Mouse (Mus musculus): Measurements from ENCODE around the gene B4galt2.

Gene B4galt2

DNA sequence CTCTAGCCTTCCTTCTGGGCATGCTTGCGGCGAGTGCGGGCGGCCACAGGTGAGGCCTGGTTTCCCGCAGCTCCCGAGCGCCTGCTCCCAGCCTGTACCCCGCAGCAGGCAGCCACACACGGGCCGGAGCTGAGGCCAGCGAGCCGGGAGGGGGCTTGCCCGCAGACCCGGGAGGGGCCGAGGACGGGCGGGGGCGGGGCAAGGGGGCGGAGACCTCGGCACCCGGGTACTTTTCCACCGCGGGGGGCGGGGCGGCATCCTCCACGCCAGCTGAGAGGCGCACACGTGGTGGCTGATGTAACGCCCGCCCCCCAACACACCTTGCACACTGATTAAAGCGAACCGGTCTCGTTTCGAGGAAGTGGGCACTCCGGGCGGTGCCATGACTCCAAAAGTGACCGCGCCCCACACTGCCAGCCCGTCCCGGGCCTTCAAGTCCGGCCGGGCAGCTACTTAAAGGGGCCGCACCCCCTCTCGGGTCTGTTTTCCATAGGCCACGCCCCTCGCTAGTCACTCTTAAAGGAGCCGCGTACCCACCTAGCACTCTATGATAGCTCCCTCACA is 47.0 kb downstream of the B4galt2 start:
- DNase-seq (ENCODE audit: low read depth, low spot score), result peak; percentile 94

DNA sequence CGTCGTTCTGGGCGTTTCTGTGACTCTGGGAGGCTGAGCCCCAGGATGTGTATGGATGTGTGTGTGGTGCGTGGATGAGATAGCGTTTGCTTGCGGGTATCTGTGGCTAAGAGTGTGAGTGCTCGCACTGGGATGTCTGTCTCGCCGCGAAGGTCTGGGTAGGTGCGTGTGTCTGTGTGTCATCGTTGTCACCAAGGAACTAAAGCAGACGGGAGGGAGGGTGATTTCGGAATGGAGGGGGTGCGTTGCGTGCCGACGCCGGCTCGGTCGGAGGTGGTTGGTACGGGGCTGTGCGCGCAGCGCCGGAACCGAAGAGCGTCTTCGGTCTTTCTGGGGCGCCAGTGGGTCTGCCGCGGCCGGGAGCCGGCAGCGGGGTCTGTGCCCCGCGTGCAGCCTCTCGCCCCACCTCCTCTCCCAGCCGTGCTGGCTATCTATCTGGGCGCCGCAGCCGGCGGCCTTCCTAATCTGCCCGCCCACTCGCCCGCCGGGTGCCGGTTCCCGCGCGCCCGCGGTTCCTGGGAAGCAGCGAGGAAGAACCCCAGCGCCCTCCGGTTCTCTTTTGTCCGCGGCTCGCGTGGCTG is 47.7 kb downstream of the B4galt2 start:
- DNase-seq (ENCODE audit: low read depth, low spot score), result peak; percentile 66

DNA sequence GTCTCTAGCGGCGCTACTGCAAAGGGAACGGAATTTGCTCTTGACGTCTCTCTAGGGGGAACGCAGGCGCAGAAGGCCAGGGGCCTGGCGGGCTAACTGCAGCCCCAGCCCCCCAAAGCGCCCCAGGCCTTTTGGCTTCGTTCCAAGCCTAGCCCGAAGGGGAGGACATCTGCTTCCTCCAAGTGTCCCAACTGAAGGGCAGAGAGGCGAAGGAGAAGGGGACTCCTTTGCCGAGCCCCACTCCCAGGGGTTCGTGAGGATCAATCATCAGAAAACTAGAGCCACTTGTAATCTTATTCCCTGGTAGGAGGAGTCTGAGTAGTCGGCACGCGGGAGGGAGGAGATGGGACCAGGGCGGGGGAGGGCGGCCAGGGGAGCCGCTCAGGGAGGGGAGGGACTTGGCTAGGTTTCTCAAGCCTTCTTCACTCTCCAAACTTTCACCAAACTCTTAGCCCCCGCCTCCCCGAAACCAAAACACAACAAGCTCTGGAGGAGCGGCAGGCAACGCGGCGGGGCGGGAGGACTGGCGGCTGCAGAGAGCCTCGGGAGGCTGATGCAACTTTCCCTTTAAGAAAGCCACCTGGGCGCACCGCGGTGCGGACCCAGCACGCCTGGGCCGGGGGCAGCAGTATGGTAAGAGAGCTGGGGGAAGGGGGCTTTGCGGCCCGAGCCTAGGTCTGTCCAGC is 48.3 kb downstream of the B4galt2 start:
- peak; percentile 89 for DNase-seq (ENCODE audit: low read depth, low spot score)

- DNase-seq (ENCODE audit: low read depth, low spot score), result no peak
Measured at GRCm38 (mm10) chr4:117834457-117834844, 48.8 kb downstream of the B4galt2 start, which contains the start of gene Slc6a9. Gene Slc6a9 (plus strand): TSS chr4:117834506.

DNA sequence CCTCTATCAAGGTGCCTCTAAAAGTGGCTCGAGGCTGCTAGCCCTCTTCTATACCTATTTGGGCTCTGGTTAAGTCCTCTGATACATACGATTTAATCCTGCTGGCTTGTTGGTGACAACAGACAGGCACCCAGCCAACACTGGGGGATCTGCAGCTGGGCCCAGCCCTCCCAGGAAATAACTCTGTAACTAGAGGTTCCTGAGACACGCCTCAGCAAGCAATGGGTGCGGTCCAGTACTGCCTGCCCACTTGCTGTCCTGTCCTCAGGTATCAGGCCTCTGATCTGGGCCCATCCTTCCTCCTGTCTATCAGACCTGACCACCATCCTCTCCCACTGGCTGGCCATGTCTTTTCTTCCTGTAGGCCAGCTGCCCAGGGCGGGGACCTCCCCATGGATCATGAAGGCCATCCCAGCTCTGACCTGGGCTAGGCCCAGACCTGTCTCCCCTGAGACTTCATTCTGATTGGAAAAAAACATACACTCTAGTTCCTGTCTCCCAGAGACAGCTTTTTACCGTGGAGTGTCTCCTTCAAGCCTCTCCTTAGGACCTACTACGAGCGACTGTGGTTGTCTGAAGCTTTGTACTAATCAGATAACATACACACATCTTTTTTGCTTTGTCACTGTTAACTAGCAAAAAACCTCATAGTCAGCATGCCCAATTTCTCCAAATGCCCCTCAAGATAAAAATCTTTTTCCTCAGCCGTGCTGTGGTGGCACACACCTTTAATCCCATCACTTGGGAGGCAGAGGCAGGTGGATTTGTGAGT is 51.2 kb downstream of the B4galt2 start:
- no peak for DNase-seq (ENCODE audit: low read depth, low spot score)

DNA sequence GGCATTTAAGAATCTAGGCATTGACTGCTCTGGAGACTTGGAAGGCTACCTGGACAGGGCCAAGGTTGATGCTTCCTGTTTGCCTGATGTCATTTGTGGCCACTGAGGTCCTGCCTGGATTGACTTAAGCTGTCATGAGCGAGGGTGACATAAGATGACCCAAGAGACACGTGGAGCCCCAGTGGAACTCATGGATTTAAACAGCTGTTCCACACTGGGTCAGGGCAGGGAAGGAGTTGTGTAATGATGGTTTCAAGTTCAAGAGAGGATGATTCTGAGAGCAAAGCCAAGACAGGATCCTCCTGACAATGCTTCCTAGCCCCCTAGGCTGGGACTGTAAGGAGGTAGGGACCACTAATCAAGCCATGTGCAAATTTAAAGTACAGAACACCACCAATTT is 51.8 kb downstream of the B4galt2 start:
- no peak for DNase-seq (ENCODE audit: low read depth, low spot score)

DNA sequence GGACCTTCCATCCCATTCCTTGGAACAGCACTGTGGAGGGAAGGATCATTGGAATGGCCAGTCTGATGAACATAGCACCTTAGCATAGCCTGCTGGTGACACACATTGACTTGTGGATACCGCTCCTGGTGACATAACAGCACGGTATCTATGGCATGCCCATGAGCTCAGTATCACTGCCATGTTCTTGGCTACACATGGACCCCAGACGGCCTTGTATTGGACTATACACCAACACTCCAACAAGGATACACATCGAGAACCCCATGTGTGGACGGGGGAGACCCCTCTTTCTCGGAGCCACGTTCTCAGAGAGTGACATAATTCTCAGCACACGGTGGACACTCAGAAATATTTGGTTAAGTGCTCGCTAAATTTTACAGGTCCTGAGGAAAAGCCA is 52.5 kb downstream of the B4galt2 start:
- no peak for DNase-seq (ENCODE audit: low read depth, low spot score)

- no peak for DNase-seq (ENCODE audit: low read depth, low spot score)
Measured at GRCm38 (mm10) chr4:117830124-117830551, 53.1 kb downstream of the B4galt2 start.

DNA sequence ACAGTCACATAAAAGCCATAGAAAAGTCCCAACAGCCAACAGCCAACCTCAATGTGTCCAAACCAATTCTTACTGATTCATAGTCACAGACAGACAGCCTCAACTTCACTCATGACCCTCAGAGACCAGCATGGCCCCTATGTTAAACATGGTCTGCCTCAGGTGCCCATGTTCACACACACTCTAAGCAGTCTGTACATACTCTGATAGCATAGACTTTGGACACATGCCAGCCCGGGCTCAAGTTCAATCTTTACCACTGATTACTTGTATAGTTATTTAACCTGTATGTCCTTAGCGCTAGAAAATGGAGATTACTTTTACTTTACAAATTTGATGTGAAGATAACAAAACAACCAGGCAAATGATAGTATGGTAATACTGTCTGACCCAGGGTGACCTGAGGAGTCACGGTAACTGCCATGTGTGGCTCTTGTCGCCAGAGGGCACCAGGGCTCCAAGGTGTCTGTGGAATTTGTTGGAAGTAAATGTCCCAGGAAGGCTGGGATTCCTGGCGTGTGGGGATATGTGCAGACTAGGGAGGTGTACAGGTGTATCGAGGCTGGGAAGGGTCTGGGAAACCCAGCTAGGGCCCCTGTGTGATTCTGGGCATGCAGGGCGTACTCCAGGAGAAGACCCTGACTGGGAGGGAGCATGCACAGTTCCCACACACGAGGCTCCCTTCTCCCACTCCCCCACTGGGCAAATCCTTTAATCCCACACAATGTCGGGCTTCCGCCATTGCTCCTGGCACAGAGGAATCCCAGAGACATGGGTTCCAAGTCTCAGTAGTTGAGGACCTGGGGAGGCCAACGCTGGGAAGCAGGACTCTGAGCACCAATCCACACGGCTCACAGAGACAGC is 53.8 kb downstream of the B4galt2 start:
- peak; percentile 84 for DNase-seq (ENCODE audit: low read depth, low spot score)

DNA sequence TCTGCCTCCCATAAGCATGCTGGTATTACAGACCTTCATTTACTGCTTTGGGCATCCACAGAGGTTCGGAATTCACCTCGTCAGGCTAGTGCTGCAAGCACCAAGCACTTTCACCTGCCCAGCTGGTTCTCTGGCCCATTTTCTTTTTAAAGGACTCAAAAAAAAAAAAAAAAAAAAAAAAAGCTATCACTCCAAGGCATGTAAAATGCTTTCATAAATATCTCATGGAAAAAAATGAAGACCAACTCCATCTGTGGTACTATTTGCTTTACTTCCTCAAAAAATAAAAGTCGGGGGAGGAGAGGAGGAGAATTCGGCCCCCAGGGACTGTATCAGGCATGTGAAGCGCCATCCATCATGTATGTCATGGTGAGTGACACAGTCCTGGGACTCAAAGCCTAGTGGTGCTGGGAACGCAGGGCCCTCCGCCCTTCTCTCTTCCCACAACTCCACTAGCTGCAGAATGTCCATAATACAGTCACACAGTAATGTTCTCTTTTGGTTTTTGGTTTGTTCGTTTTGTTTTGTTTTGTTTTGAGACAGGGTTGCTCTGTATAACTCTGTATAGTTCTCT is 54.6 kb downstream of the B4galt2 start:
- DNase-seq (ENCODE audit: low read depth, low spot score), result no peak
